Mouse (Mus musculus) megakaryocyte progenitor cell, adult 5-6 weeks (primary cell): ENCODE results near the gene Gm21762. TPM values are rescaled to one million over a fixed set of nuclear protein-coding genes. Genes with fewer than 3 reads are reported as not detected.
"Not testable (repeated sequence)": the region's sequence is repeated elsewhere in the genome, so short reads cannot be mapped to it uniquely, and the experiment has no call there.

Source experiments
- ATAC-seq: replicated peaks from 2 replicates; pipeline ENCODE4 v1.8.0; 2016; ENCODE audit warnings: mild to moderate bottlenecking, moderate TSS enrichment, inconsistent platforms; ENCODE audit not compliant: poor library complexity
- total RNA-seq, 2 experiments: library from RNA; stranded (forward) in 1 of 2; stranded (reverse) in 1 of 2; fragments of 157-497, 149-512 nt in 1 of 2; fragments of 200-1000 nt in 1 of 2; gene quantifications; 2 replicates each; pipeline versions ENCODE4 v1.2.3 to v1.2.4; 2015 to 2017

Gm21762 gene
- not detected in 2 replicates for total RNA-seq (2015)
- not detected in 2 replicates for total RNA-seq (2017)

DNA sequence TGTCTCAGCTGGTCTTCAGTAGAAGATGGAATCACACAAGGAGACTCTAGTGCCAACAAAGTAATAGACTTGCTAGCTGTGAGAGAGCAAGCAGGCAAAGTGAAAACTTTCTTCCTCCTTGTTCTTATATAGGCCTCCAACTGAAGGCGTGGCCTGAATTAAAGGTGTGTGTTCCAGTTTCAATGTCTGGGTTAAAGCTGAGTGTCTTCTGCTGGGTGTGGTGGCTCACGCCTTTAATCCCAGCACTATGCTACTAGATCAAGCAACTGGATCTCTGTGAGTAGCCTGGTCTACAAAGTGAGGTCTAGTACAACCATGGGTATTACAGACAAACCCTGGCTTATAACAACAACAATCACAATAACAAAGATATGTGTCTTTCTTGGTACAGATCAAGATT lies at the start of gene Gm21762:
Gm21762 (minus strand) TSS at position 101 of the 400 bp plus-strand sequence.
- ATAC-seq, result not testable (repeated sequence)

DNA sequence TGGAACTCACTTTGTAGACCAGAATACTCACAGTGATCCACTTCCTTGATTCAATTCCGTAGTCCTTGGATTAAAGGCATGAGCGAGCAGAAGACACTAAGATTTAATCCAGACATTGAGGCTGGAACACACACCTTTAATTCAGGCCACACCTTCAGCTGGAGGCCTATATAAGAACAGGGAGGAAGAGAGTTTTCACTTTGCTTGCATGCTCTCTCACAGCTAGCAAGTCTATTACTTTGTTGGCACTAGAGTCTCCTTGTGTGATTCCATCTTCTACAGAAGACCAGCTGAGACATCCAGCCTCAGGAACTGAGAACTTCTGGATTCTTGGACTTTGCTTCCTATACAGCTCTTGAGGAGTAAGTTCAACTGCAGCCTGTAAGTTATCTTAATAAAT lies 47.1 kb upstream of the Gm21762 start, which contains the start of gene AF067061:
AF067061 (plus strand) TSS at position 245 of the 400 bp plus-strand sequence.
- ATAC-seq, result not testable (repeated sequence)

- peak; percentile 66 for ATAC-seq
Observed at GRCm38 (mm10) chr13:120259718-120260117, 44.0 kb upstream of the Gm21762 start.

DNA sequence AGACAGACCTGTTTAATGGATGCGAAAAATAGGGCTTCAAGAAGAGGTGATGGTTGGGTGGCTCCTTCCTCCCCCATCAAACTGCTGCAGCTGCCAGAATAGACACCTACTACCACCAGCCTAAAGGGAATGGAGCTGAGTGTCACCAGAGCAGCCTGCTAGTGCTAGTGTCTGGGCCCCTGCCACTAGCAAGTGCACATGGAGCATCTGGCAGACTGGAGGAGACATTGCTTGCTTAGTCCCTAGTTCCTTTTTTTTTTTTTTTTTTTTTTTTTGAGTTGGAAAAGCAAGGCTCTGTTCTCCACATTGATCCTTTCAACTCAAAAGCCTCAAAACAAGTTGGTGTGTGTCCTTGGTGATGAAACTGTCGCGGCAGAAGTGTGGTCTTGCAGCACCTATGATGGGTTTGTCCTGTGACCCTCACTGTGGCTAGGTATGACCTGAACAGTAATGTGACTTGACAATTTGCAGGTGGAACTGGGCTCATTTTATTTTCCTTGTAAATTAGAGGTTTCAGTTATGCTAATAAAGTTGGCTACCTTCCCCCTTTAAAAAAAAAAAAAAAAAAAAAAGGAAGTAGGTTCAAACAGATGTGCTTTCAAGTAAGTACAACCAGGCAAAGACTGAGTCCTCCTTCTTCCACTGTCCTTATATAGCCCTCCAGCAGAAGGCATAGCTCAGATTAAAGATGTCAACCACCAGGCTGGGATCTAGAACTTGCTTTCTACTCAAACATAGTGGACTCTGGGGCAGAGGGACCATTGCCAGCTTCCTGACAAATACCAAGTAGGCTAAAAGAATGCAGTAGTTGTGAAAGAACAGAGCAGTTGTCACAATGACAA lies 43.3 kb upstream of the Gm21762 start:
- peak; percentile 72 for ATAC-seq

GRCm38 (mm10) chr13:120251208-120251924 lies 35.6 kb upstream of the Gm21762 start:
- peak; percentile 61 for ATAC-seq

DNA sequence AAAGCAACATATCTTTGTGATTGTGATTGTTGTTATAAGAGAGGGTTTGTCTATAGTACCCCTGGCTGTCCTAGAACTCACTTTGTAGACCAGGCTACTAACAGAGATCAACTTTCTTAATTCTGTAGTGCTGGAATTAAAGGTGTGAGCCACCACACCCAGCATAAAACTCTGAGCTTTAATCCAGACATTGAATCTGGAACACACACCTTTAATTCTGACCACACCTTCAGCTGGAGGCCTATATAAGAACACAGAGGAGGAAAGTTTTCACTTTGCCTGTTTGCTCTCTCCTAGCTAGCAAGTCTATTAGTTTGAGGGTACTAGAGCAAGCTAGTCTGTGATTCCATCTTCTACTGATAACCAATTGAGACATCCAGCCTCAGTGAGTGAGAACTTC lies 23.1 kb upstream of the Gm21762 start, which contains the start of gene Gm21731:
Gm21731 (plus strand) TSS at position 301 of the 400 bp plus-strand sequence.
- ATAC-seq, result not testable (repeated sequence)

- ATAC-seq, result peak; percentile 91
Observed at GRCm38 (mm10) chr13:120232447-120233049, 16.8 kb upstream of the Gm21762 start.

DNA sequence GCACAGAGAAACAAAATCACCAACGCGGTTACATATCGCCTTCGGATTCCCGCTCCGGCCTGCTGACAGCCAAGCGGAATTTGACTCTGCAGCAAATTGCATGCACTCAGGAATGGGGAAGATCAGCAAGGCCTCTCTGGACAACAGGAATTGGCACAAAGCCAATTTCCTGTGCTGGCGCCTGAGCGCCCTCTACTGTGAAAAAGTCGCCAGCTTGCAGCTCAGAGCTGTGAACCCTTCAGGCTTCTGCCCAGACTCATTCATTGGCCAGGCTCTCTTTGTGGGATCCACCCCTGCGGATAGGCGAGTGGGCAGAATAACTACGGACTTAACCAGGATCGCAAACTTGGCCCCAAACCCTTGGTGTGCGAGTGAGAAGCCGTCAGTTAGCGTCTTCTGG lies 16.1 kb upstream of the Gm21762 start:
- peak; percentile 90 for ATAC-seq

DNA sequence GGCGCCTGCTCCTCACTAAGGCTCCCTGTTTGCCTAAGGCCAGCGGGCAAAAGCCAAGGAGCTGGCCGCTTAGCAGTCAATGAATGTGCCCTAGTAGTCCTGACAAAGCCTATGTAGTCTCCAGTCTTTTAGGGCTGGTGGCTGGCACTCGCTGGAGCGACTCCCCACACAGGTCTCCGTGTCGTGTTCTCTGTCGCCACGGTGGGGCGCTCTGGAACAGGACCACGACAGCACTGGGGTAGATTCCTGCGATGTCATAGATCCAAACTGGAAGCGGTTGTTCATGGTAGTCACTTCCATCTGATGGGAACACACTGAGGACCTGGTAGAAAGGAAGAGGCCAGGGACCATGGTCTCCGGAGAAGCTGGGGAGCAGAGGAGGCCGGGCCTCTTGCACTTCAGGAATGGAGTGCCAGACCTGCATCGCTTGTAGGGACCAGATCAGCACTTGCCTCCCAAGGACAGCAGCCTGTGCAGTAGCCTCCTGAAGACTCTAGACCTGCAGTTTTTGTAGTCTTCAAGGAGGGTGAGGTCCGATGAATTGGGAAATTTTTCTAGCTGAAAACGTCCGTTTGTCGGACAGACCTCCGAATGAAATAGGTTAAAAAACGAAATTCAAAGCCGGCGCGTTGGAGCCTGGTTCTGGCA lies 7.4 kb upstream of the Gm21762 start:
- ATAC-seq, result peak; percentile 69

GRCm38 (mm10) chr13:120220922-120221321 lies 5.2 kb upstream of the Gm21762 start:
- peak; percentile 76 for ATAC-seq

- ATAC-seq, result peak; percentile 56
Observed at GRCm38 (mm10) chr13:120196189-120196821, 19.4 kb downstream of the Gm21762 start.

GRCm38 (mm10) chr13:120172133-120172532 lies 43.6 kb downstream of the Gm21762 start, which contains the start of gene Gm21818:
Gene Gm21818 (plus strand): TSS chr13:120172433.
- ATAC-seq, result not testable (repeated sequence)

- peak; percentile 81 for ATAC-seq
Observed at GRCm38 (mm10) chr13:120168301-120168700, 47.4 kb downstream of the Gm21762 start.

Other genes with a start within 250 kb of the Gm21762 start
- gene Gm36079, start 188.9 kb downstream of the Gm21762 start, total RNA-seq (2015), result 3.7 TPM in 1 of 2 replicates, not detected in the other
- not detected in 2 replicates for gene Gm36079, start 188.9 kb downstream of the Gm21762 start, total RNA-seq (2017)
- 70.2 and 71.3 TPM in 2 replicates for gene Gm21188, start 163.8 kb downstream of the Gm21762 start, total RNA-seq (2015)
- gene Gm21188, start 163.8 kb downstream of the Gm21762 start, total RNA-seq (2017), result 34.4 and 35.7 TPM in 2 replicates
- not detected in 2 replicates for gene Gm20767, start 75.7 kb downstream of the Gm21762 start, total RNA-seq (2015)
- not detected in 2 replicates for gene Gm20767, start 75.7 kb downstream of the Gm21762 start, total RNA-seq (2017)
- not detected in 2 replicates for gene Gm21818, start 43.5 kb downstream of the Gm21762 start, total RNA-seq (2015)
- not detected in 2 replicates for gene Gm21818, start 43.5 kb downstream of the Gm21762 start, total RNA-seq (2017)
- gene Gm21731, start 23.2 kb upstream of the Gm21762 start, total RNA-seq (2015), result not detected in 2 replicates
- gene Gm21731, start 23.2 kb upstream of the Gm21762 start, total RNA-seq (2017), result not detected in 2 replicates
- gene AF067061, start 47.2 kb upstream of the Gm21762 start, total RNA-seq (2015), result not detected in 2 replicates
- gene AF067061, start 47.2 kb upstream of the Gm21762 start, total RNA-seq (2017), result not detected in 2 replicates
- 8.0 and 14.7 TPM in 2 replicates for gene BC147527, start 84.4 kb upstream of the Gm21762 start, total RNA-seq (2015)
- 22.3 and 23.6 TPM in 2 replicates for gene BC147527, start 84.4 kb upstream of the Gm21762 start, total RNA-seq (2017)
- not detected in 2 replicates for gene Tcstv3, start 100.9 kb upstream of the Gm21762 start, total RNA-seq (2015)
- gene Tcstv3, start 100.9 kb upstream of the Gm21762 start, total RNA-seq (2017), result not detected in 2 replicates